Mouse (Mus musculus): ENCODE results near the gene Faah.

DNA sequence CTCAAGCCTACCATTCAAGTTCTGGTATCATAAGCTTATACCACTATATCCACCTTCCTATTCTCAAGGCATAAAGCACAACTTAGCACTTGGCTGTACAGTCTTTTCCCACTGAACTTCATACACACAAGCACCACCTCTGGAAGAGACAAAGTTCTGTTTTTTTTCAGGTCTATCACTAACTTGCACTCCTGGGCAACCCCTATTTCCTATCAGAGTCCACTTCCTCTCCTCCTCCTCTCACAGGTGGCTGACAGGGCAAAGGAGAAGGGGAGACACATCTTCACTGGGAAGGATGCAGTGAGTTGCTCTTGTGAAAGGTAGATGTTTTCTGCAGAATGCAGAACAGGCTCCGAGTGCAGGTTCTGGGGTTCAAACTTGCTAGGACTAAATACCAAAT is 30.0 kb upstream of the Faah start:
- TF ChIP-seq CTCF (IDR thresholded peaks at IDR 0.05; ENCODE audit: low read depth), result no peak
- TF ChIP-seq EP300 (optimal IDR thresholded peaks at IDR 0.05), result no peak
